Mouse (Mus musculus) frontal cortex, postnatal 36 days (tissue): ENCODE results near the gene Fgfr2.
A peak's percentile ranks its signal among the peaks of the same experiment; 100 is the strongest.

Experiments used
- DNase-seq, 2 experiments: peaks; one replicate each; pipeline ENCODE4 v3.0.0; 2022; ENCODE audit warnings: low spot score in 2 of 2

The Fgfr2 gene

GRCm38 (mm10) chr7:132098441-132098840 is 1024.7 kb downstream of the Fgfr2 start:
- DNase-seq: no peak

DNA sequence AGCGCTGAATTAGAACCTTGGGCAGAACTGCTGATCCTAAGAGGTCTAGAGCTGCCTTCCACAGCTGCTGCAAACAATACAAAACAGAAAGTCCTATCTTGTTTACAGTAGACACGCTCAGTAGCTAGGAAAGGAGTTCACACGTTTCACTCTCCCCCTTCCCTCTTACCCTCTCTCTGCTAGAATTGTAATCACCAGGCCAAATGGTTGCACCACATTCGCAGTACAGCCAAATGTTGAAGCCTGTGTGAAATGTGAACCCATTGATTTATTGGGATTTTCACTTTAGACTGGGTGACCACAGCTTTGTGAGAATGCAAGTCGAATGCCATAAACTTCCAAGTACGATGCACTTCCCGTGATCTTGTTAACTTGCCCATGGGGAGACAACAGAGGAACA is 1028.5 kb downstream of the Fgfr2 start:
- no peak for DNase-seq

DNA sequence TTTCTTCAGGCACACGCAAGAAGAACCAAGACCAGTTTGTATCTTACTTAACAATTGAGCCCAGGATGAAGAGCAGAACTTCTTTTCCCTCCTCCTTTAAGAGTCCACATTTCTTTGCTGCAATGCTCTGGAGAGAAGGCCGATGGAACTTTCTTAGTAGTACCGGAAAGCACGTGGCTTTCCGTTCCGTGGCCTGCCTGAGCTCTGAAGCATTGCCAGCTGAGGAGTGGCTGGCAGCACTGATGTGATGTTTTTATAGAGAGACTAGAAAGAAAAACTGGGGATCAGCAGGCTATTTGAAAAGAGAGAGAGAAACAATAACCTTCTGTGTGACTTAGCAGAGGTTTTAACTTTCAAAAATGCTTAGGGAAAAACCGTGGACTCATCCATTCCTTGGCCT is 1031.6 kb downstream of the Fgfr2 start:
- no peak for DNase-seq

DNA sequence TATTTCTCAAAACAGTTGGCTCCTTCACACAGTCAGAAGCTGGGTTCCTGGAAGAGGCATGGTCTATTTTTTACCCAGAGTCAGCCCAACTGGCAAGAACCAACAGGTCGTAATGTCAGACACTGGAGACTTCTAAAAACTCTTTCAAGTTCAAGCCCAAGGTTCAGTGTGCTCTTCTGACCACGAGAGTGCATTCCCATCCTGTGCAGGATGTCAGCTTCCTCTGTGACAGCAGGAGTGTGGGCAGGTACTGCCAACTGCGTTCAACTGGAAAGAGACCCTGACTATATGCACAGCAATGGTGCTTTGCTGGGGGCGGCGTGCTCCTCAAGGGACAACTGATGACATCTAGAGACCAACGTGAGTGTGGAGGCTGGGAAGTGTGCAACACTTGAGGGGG is 1034.5 kb downstream of the Fgfr2 start:
- peak in 1 of 2 experiments; percentile 40 for DNase-seq

DNA sequence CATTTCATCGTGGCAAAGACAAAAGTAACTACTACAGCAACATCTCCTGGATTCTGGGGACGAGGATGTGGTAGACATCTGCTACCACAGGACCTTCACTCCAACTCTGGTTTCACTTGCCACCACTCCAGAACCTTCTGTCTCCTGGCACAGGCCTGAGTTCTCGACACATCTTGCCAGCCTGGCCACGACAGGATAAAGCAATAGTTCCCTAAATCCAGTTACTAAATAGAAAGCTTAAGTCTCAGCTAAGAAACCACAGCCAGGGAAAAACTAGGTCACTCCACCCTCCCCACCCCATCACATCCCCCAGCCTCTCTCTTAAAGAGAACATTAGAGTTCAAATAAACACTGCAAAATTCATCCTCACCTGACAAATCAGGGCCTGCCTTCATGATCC is 1035.0 kb downstream of the Fgfr2 start:
- DNase-seq: peak in 1 of 2 experiments; percentile 37

GRCm38 (mm10) chr7:132075825-132076224 is 1047.3 kb downstream of the Fgfr2 start:
- DNase-seq: no peak

DNA sequence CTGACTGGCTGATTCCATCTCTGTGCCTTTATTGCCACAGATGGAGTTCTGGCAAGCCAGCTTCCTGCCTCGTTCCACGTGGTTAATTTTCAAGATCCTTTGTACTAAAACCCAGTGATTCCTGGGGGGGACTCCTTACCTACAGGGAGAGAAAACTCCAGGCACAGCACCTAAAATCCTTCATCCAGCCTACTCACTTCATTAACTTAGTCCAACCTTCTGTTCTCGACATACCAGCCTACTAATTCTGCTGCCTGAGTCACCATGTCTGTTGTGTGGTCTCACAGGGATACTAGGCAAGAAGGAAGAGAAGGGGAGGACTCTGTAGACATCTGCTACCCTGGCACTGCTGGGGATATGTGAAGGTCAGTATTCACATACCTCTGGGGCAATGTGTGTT is 1048.6 kb downstream of the Fgfr2 start:
- peak in 1 of 2 experiments; percentile 26 for DNase-seq

GRCm38 (mm10) chr7:132070877-132071625 is 1052.1 kb downstream of the Fgfr2 start:
- DNase-seq: no peak

DNA sequence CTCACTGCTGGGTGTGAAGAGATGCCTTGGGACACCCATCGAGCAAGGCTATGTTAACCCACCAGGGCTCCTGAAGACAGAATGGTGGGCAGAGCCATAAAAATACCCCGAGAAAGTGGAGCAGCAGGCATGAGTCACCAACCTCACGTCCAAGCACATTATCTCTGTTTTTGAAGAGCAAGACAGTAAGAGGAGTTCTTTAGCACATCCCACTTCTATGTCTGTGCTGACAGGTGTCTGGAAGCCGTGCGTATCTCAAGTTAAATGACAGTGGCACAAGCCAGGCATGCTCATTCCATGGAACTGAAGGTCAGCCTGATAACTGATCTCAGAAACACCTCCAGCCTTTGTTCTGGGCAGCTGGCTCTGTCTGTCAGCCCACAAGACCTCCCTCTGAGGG is 1055.2 kb downstream of the Fgfr2 start:
- peak; percentile 65 to 77 for DNase-seq

DNA sequence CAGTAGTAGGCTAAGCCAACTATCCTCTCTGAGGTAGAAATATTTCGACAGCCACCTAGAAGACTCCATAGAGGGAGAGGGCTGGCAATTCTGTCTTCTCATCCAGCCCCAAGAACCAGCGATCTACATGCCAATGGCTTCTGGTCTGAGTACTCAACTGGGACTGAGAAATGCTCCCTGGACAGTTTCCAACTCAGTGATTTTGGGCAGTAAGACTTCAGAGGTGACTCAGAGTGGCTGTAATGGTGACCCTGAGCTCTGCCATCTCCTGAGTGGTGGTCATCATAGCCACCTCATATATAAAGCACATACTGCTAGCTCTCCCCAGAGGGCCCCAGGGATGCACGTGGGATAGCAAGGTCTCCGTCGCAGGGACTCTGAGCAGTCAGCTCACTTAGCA is 1055.6 kb downstream of the Fgfr2 start:
- DNase-seq: no peak

DNA sequence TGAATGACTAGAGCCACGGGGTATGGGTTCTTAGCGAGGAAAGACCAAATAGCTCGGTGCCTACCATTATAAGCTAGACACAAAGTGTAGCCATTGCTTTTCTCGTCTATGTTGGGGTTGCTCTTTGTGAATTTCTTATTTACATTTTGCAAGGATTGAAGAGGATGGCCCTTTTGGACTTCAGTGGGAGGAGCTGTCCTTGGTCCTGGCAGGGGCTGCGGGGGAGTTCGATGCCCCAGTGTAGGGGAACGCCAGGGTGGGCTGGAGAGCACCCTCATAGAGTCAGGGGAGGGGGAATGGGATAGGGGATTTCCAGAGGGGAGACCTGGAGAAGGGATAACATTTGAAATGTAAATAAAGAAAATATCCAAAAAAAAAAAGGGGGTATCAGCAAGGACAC is 1063.0 kb downstream of the Fgfr2 start:
- no peak for DNase-seq

GRCm38 (mm10) chr7:132056565-132056964 is 1066.6 kb downstream of the Fgfr2 start:
- no peak for DNase-seq

GRCm38 (mm10) chr7:132046662-132047061 is 1076.5 kb downstream of the Fgfr2 start:
- no peak for DNase-seq

DNA sequence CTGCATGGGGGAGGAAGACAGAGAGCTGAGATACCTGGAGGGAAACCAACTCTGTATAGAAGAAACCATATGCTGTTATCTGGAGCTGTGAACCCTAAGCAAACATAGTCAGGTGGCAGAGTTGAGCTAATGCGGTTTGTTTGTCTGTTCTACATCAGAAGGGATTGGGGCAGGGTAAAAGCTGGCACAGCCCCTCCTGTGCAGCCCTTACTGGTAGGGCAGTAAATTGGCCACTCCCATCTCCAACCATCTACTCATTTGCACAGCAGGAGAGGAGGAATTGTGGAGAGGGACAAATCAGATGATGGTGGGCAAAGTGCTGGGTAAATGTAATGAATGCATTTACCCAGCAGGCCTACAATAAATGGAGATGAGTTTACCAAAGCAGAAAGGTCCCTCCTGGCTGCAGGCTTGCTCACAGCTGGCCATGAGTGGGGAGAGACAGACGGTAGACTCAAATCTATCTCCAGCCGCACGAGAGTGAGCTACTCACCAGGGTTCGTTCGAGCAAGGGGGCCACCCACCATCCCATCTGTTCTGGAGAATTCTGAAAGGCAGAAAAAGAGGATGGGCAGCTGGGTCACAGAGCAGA is 1091.1 kb downstream of the Fgfr2 start:
- no peak for DNase-seq

GRCm38 (mm10) chr7:132026671-132027070 is 1096.5 kb downstream of the Fgfr2 start:
- DNase-seq: no peak

GRCm38 (mm10) chr7:132025591-132025990 is 1097.6 kb downstream of the Fgfr2 start:
- DNase-seq: no peak

- DNase-seq: no peak
Observed at GRCm38 (mm10) chr7:132015933-132016332, 1107.2 kb downstream of the Fgfr2 start.

GRCm38 (mm10) chr7:132015193-132015592 is 1108.0 kb downstream of the Fgfr2 start:
- DNase-seq: no peak

DNA sequence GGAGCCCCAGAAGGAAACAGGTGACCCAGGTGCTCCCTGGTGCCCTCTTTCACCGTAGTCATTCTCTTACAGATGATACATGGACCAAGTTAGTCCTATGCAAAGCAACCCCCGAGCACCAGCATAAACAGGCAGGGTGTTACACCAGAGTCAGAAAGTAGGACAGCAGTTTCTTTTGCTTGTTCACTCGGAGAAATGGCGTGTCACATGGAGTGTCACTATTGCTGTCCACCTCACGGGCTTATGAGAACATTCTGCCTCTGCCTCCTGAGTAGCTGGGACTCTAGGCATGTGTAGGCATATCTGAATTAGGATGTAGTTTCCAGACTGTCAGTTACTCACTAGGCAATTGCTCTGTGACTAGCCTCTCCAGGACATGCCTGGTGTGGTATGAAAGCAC is 1109.2 kb downstream of the Fgfr2 start:
- DNase-seq: no peak

DNA sequence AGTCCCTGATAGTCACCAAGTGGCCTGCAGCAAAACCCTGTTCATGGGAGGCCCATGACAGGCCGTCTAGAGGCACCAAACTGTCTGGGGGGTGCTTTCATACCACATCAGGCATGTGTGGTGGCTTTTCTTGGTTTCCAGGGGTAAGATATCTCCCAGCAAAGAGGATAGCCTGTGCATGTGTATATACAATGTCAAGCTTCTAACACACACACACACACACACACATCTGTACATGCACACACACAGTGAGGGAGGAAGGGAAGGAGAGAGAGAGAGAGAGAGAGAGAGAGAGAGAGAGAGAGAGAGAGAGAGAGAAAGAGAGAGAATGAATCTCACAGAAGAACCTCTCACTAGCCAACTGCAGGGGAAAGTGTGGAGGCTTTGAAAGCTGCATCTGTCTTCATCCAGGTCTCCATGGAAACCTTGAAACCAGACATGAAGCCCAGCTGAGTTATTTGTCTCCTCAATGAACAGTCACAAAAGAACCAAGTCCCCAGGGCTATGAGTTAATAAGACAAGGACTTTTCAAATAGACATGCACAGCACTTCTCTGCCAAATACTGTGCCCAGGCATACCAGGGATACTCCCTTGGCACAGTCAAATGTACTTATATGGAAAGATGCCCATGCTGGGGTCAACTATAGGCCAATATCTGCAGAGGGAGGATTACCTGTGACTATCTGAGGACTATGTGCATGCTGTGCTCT is 1110.0 kb downstream of the Fgfr2 start:
- peak in 1 of 2 experiments; percentile 58 for DNase-seq

GRCm38 (mm10) chr7:132009002-132009401 is 1114.1 kb downstream of the Fgfr2 start:
- no peak for DNase-seq

DNA sequence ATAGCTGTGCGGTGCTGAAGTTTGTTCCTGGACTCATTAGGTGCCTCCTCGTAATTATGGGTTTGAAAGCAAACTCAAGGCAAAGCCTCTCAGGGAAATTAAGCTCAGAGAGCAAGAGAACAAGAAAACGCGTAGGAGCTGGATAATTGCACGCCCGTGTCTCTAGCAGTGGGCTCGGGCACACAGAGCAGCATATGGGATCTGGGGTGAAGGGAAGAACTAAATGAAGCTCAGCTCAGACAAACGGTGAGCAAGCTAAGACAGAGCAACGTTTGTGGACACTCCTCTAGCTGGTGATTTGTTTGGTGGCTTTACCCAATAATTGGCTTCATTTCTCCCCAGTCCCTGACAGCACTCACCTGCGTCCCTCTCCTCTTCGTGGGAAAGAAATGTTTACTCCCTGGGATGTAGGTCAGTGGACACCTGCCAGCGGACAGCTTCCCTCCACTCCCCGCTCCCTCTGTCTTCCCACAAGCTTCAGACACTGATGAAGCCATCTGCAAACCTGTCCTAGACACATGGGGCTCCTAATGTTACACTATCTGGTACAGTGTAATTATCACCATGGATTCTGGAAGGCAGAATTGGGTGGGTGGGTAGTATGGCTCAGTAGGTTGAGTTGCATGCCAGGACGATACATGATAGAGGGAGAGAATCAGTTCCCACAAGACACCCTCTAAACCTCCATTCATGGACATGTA is 1117.0 kb downstream of the Fgfr2 start:
- no peak for DNase-seq
